Mouse (Mus musculus): ENCODE measurements around the gene Prkar2a. TPM values are rescaled to one million over a fixed set of nuclear protein-coding genes. Genes with fewer than 3 reads are reported as not detected.

Prkar2a gene
- total RNA-seq, 1 experiment from 2014 or later, result 13.1 TPM

- peak; percentile 93 for ATAC-seq (replicated peaks; ENCODE audit: insufficient number of reproducible peaks, low FRiP score, low TSS enrichment, poor library complexity, severe bottlenecking)
Observed at GRCm38 (mm10) chr9:108783548-108784463, 94.7 kb downstream of the Prkar2a start, which contains the start of gene Ip6k2. Gene Ip6k2 (plus strand): TSS chr9:108783796.

DNA sequence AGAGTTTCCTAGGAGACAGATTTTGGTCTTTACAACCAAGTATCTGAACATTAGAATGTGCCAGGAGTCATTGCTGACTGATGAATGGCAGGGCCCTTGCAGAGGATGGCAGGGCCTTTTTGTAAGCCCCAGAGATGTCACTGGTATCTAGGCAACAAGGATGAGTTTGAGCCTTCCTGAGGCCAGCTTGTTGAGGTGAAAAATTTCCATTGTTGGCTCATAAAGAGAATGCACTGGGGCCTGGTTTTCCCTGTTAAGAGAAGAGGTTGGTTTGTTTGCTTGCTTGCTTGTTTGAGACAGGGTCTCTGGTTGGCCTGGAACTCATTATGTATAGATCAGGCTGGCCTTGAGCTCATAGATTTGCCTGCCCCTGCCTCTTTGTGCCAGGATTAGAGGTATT is 96.3 kb downstream of the Prkar2a start:
- ATAC-seq (replicated peaks; ENCODE audit: insufficient number of reproducible peaks, low FRiP score, low TSS enrichment, poor library complexity, severe bottlenecking), result no peak

DNA sequence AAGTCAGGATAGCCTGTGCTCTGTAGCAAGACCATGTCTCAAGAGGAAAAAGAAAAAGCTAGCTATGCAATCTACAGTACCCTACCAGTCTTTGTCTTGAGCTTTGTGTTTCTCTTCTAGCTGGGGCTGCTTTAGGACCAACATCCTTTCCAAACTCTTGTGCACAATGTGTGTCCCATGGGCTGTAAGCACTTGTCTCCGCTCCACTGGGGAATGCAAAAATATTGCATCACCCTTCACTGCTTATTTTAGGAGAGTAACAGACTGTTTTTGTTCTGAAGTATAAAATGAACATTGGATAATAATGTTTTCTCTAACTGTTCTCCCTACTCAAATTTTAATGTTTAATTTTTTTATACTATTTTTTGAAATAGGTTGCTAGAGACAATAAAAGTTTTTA is 97.4 kb downstream of the Prkar2a start:
- ATAC-seq (replicated peaks; ENCODE audit: insufficient number of reproducible peaks, low FRiP score, low TSS enrichment, poor library complexity, severe bottlenecking), result no peak

GRCm38 (mm10) chr9:108787080-108787479 is 98.0 kb downstream of the Prkar2a start:
- no peak for ATAC-seq (replicated peaks; ENCODE audit: insufficient number of reproducible peaks, low FRiP score, low TSS enrichment, poor library complexity, severe bottlenecking)

DNA sequence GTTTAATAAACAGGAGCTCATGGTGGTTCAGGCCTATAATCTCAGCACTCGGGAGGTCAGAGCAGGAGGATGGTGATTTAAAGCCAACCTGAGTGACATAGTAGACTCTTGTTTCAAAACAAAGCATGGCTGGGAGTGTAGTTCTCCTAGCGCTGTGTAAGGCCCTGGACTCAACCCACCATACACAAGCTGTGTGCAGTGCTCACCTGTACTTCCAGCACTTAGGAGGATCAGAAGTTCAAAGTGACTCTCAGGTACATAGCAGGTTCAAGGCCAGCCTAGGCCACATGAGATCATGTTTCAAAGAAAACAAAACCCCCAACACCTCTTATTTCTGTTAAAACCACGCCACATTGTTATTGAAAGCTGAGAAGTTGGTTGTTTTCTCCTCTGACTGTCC is 99.6 kb downstream of the Prkar2a start:
- no peak for ATAC-seq (replicated peaks; ENCODE audit: insufficient number of reproducible peaks, low FRiP score, low TSS enrichment, poor library complexity, severe bottlenecking)

GRCm38 (mm10) chr9:108792307-108792706 is 103.2 kb downstream of the Prkar2a start:
- no peak for ATAC-seq (replicated peaks; ENCODE audit: insufficient number of reproducible peaks, low FRiP score, low TSS enrichment, poor library complexity, severe bottlenecking)

GRCm38 (mm10) chr9:108792730-108793129 is 103.6 kb downstream of the Prkar2a start:
- no peak for ATAC-seq (replicated peaks; ENCODE audit: insufficient number of reproducible peaks, low FRiP score, low TSS enrichment, poor library complexity, severe bottlenecking)

- ATAC-seq (replicated peaks; ENCODE audit: insufficient number of reproducible peaks, low FRiP score, low TSS enrichment, poor library complexity, severe bottlenecking), result no peak
Observed at GRCm38 (mm10) chr9:108795281-108795680, 106.2 kb downstream of the Prkar2a start.

GRCm38 (mm10) chr9:108795762-108796161 is 106.6 kb downstream of the Prkar2a start:
- no peak for ATAC-seq (replicated peaks; ENCODE audit: insufficient number of reproducible peaks, low FRiP score, low TSS enrichment, poor library complexity, severe bottlenecking)

DNA sequence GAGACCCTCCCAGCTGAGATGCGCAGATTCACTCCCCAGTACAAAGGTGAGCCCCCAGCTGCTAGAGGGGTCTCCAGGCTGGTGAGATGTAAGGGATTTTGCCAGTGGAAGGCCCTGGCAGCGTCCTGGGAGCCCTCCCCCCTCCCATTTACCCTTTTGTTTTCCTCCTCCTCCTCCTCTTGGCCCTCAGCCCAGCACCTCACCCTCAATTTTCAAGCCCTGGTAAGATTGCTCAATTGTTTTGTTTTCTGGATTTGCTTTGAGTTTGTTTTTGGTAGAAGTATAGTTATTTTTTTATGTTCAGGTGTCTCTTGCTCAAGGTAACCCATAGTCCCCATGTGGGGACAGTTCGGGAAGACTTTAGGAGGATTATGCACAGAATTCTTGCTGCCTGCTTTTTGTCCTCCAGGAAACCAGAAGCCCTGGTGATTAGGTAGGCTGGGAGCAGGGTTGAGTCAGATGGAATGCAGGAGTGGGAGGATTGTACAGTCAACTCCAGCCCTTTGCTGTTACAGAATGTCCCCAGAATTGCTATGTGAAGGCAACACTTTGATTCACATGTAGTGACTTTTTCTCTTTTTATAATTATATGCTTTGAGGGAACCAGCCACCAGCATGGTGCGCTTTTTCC is 107.4 kb downstream of the Prkar2a start:
- ATAC-seq (replicated peaks; ENCODE audit: insufficient number of reproducible peaks, low FRiP score, low TSS enrichment, poor library complexity, severe bottlenecking), result no peak

GRCm38 (mm10) chr9:108797477-108797876 is 108.4 kb downstream of the Prkar2a start:
- no peak for ATAC-seq (replicated peaks; ENCODE audit: insufficient number of reproducible peaks, low FRiP score, low TSS enrichment, poor library complexity, severe bottlenecking)

DNA sequence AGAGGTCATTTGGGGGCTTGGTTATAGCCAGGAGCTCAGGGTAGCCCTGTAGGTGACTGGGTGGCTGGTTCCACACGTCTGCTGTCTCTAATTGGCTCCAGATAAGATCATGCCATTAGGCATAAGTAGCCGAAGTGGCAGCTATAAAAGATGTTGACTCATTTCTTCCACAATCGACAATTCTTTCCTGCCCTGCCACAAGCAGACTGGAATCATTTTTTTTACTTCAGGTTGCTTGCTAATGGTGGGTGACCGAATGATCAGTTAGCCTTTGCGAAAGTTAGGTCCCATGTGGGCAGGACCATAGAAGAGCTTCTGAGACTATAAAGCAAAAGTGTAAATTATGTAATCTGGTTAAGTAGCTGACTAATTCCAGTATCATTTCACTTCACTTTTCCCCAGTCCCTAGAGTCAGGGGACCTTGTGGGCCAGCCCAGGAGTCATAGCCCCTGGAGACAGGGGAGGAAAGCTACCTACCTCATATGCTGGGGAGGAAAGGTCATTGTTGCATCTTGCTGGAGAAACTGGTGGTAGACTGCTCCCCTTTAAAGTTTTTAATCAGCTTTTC is 109.5 kb downstream of the Prkar2a start:
- no peak for ATAC-seq (replicated peaks; ENCODE audit: insufficient number of reproducible peaks, low FRiP score, low TSS enrichment, poor library complexity, severe bottlenecking)

DNA sequence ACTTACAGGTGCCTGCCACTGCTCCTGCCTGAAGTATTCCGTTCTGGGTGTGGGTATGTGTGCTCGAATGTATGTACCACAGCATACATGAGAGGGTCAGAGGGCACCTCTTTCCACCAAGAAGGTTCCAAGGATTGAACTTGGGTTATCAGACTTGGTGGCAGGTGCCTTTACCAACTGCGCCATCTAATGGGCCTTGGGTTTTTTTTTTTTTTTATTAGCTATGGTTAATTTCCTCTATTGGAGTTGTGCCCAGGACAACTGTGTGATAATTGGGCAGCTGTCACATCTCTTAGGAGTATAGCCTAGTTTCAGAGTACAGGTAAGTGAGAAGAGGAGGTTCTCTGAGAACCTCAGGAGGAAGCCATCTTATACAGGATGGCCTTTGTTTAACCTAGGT is 110.5 kb downstream of the Prkar2a start:
- no peak for ATAC-seq (replicated peaks; ENCODE audit: insufficient number of reproducible peaks, low FRiP score, low TSS enrichment, poor library complexity, severe bottlenecking)

Other genes with a start within 250 kb of the Prkar2a start
- 12.6 to 19.5 TPM (median 14.1 TPM) in 3 replicates for gene Ccdc71, start 228.8 kb upstream of the Prkar2a start, total RNA-seq (2017)
- gene Klhdc8b, start 227.7 kb upstream of the Prkar2a start, total RNA-seq (2017), result 0.48 to 0.97 TPM in 2 of 3 replicates, not detected in the other
- not detected in 3 replicates for gene Lamb2, start 209.6 kb upstream of the Prkar2a start, total RNA-seq (2017)
- gene Usp19, start 198.7 kb upstream of the Prkar2a start, total RNA-seq (2017), result 39.9 to 81.2 TPM (median 50.5 TPM) in 3 replicates
- gene Qars, start 181.6 kb upstream of the Prkar2a start, total RNA-seq (2017), result 129 to 159 TPM (median 133 TPM) in 3 replicates
- 169 to 180 TPM (median 176 TPM) in 3 replicates for gene Qrich1, start 172.5 kb upstream of the Prkar2a start, total RNA-seq (2017)
- 62.6 to 85.5 TPM (median 75.7 TPM) in 3 replicates for gene Impdh2, start 129.0 kb upstream of the Prkar2a start, total RNA-seq (2017)
- 8.3 to 13.4 TPM (median 8.5 TPM) in 3 replicates for gene Ndufaf3, start 121.9 kb upstream of the Prkar2a start, total RNA-seq (2017)
- gene Dalrd3, start 119.4 kb upstream of the Prkar2a start, total RNA-seq (2017), result 30.3 to 61.1 TPM (median 44.8 TPM) in 3 replicates
- gene Wdr6, start 110.6 kb upstream of the Prkar2a start, total RNA-seq (2017), result 3.6 to 11.4 TPM (median 5.8 TPM) in 3 replicates
- gene P4htm, start 91.6 kb upstream of the Prkar2a start, total RNA-seq (2017), result 0.75 to 2.6 TPM (median 0.87 TPM) in 3 replicates
- gene Arih2, start 39.9 kb upstream of the Prkar2a start, total RNA-seq (2017), result 163 to 214 TPM (median 169 TPM) in 3 replicates
- gene Slc25a20, start 27.2 kb upstream of the Prkar2a start, total RNA-seq (2017), result 41.3 to 54.1 TPM (median 43.3 TPM) in 3 replicates
- 34.7 to 78.2 TPM (median 74.6 TPM) in 3 replicates for gene Ip6k2, start 94.5 kb downstream of the Prkar2a start, total RNA-seq (2017)
- 1.8 to 7.4 TPM (median 4.9 TPM) in 3 replicates for gene Nckipsd, start 119.1 kb downstream of the Prkar2a start, total RNA-seq (2017)
- gene Celsr3, start 137.0 kb downstream of the Prkar2a start, total RNA-seq (2017), result 0.48 to 2.7 TPM (median 0.68 TPM) in 3 replicates
- 6.2 to 10.0 TPM (median 8.4 TPM) in 3 replicates for gene Slc26a6, start 164.0 kb downstream of the Prkar2a start, total RNA-seq (2017)
- not detected in 3 replicates for gene Tmem89, start 225.3 kb downstream of the Prkar2a start, total RNA-seq (2017)
- 130 to 173 TPM (median 135 TPM) in 3 replicates for gene Uqcrc1, start 247.3 kb downstream of the Prkar2a start, total RNA-seq (2017)